In genomic region chr2:153650014-153650687, GRCm38 (mm10) we compare ENCODE assay signal across 8 mouse cellular contexts. TPM values are rescaled to one million over a fixed set of nuclear protein-coding genes. Genes with fewer than 3 reads are reported as not detected.
DNase-seq lines count a peak whose midpoint lies in the region; ATAC-seq lines count a peak whose summit lies in the region.

No protein-coding gene starts in this region.

- H3K4me1 ChIP-seq in forebrain, embryonic 14.5 days (ENCODE audit: control insufficient read depth, insufficient read depth, low read length), result peaks cover 4% of the 10 kb centered on the region; the same call in 1 of the 2 replicates
- H3K4me1 ChIP-seq in kidney, embryonic 15.5 days, result peaks cover 22% of the 10 kb centered on the region
- H3K4me1 ChIP-seq in stomach, embryonic 16.5 days (ENCODE audit: control insufficient read depth, insufficient read depth, low read length), result peaks cover 8% of the 10 kb centered on the region; the same call in 1 of the 2 replicates

- no peaks in the 10 kb centered on the region for H3K27me3 ChIP-seq in forebrain, embryonic 14.5 days (replicated peaks; ENCODE audit: control insufficient read depth, insufficient read depth, low read length)
- H3K27me3 ChIP-seq in kidney, embryonic 15.5 days, result no peaks in the 10 kb centered on the region
- no peaks in the 10 kb centered on the region for H3K27me3 ChIP-seq in stomach, embryonic 16.5 days (ENCODE audit: control insufficient read depth, insufficient read depth, low read length)

- WGBS in forebrain, embryonic 14.5 days, result under 1% methylated on average over 28 of the region's 28 CpGs
- WGBS in kidney, embryonic 15.5 days, result 3% methylated on average over 28 of the region's 28 CpGs
- 3% methylated on average over 28 of the region's 28 CpGs for WGBS in stomach, embryonic 16.5 days

- H3K36me3 ChIP-seq in forebrain, embryonic 14.5 days (ENCODE audit: control insufficient read depth, insufficient read depth, low read length), result no peaks in the 10 kb centered on the region
- H3K36me3 ChIP-seq in kidney, embryonic 15.5 days, result no peaks in the 10 kb centered on the region
- H3K36me3 ChIP-seq in stomach, embryonic 16.5 days (ENCODE audit: control insufficient read depth, insufficient read depth, low read length), result no peaks in the 10 kb centered on the region

- peak overlapping the region; percentile 76 for H3K4me3 ChIP-seq in forebrain, embryonic 14.5 days (ENCODE audit: low read depth, low read length)
- H3K4me3 ChIP-seq in kidney, embryonic 15.5 days (replicated peaks), result peak overlapping the region; percentile 84
- peak overlapping the region; percentile 79 for H3K4me3 ChIP-seq in stomach, embryonic 16.5 days (replicated peaks; ENCODE audit: low read length)

- DNase-seq in adrenal gland, adult 8-10 months, result peak; percentile 6
- DNase-seq in adrenal gland, postnatal 4 days (ENCODE audit: low spot score in 2 of 2), result no peak
- peak; percentile 51 for DNase-seq in R1 (ENCODE audit: low read depth, low spot score)
- no peak for DNase-seq in forebrain, embryonic 14.5 days (ENCODE audit: low spot score)
- peak; percentile 44 for DNase-seq in lung, postnatal 36 days
- DNase-seq in left cerebral cortex, adult 18-20 months (ENCODE audit: low spot score in 2 of 2), result no peak

- no peaks in the 10 kb centered on the region for H3K9me3 ChIP-seq in forebrain, embryonic 14.5 days (replicated peaks; ENCODE audit: control insufficient read depth, low read length)
- no peaks in the 10 kb centered on the region for H3K9me3 ChIP-seq in kidney, embryonic 15.5 days (replicated peaks)
- no peaks in the 10 kb centered on the region for H3K9me3 ChIP-seq in stomach, embryonic 16.5 days (replicated peaks; ENCODE audit: control insufficient read depth, low read length)

- H3K27ac ChIP-seq in forebrain, embryonic 14.5 days (ENCODE audit: low read depth, low read length), result no peak overlapping the region
- 0 out of 2 replicates have a peak overlapping the region, but pooled peaks have one; percentile 51 for H3K27ac ChIP-seq in kidney, embryonic 15.5 days
- no peak overlapping the region for H3K27ac ChIP-seq in stomach, embryonic 16.5 days (ENCODE audit: low read length)

- peak overlapping the region; percentile 85 for H3K9ac ChIP-seq in forebrain, embryonic 14.5 days (ENCODE audit: low read length)
- H3K9ac ChIP-seq in kidney, embryonic 15.5 days, result peak overlapping the region; percentile 74
- H3K9ac ChIP-seq in stomach, embryonic 16.5 days (ENCODE audit: low read length), result peak overlapping the region; percentile 89

- peak; percentile 14; the same call in 1 of the 2 replicates for ATAC-seq in forebrain, embryonic 14.5 days
- ATAC-seq in kidney, embryonic 15.5 days (replicated peaks; ENCODE audit: low FRiP score), result peak; percentile 47
- peak; percentile 59 for ATAC-seq in stomach, embryonic 16.5 days (ENCODE audit: insufficient read depth, low FRiP score)

- H3K4me2 ChIP-seq in forebrain, embryonic 14.5 days (ENCODE audit: low read length), result peak overlapping the region; percentile 96
- H3K4me2 ChIP-seq in kidney, embryonic 15.5 days, result peak overlapping the region; percentile 96
- H3K4me2 ChIP-seq in stomach, embryonic 16.5 days (ENCODE audit: low read depth, low read length), result peak overlapping the region; percentile 93

RNA-seq across cellular contexts. Expression of gene Dnmt3b, which starts 0.9 kb away (rescaled TPM):
- 1 to 10 TPM; 2.1 to 3.9 (median 2.8) TPM for total RNA-seq in adrenal gland, adult 8-10 months (2022)
- total RNA-seq in adrenal gland, postnatal 4 days (2021), result 1 to 10 TPM; 6.7 to 8.2 TPM
- 3.2 and 3.5 TPM in 2 replicates for polyA plus RNA-seq in forebrain, embryonic 14.5 days (2014; fragmentation: Nextera tagmentation; extraction: Ambion mirVana)
- 15.7 and 16.5 TPM in 2 replicates for polyA plus RNA-seq in kidney, embryonic 15.5 days (2015; fragmentation: Nextera tagmentation; extraction: Ambion mirVana)
- polyA plus RNA-seq in stomach, embryonic 16.5 days (2015; fragmentation: Nextera tagmentation; extraction: Ambion mirVana), result 6.5 and 7.0 TPM in 2 replicates
- total RNA-seq in left cerebral cortex, adult 18-20 months (2021), result under 1 TPM; 0.47 to 0.58 TPM

RNA-seq across cellular contexts. Expression of gene Commd7, which starts 17.6 kb away (rescaled TPM):
- 10 to 100 TPM; 39.0 to 48.0 (median 45.0) TPM for total RNA-seq in adrenal gland, adult 8-10 months (2022)
- 10 to 100 TPM; 44.2 to 45.8 TPM for total RNA-seq in adrenal gland, postnatal 4 days (2021)
- 86.9 and 95.9 TPM in 2 replicates for polyA plus RNA-seq in forebrain, embryonic 14.5 days (2014; fragmentation: Nextera tagmentation; extraction: Ambion mirVana)
- polyA plus RNA-seq in kidney, embryonic 15.5 days (2015; fragmentation: Nextera tagmentation; extraction: Ambion mirVana), result 75.2 and 78.8 TPM in 2 replicates
- polyA plus RNA-seq in stomach, embryonic 16.5 days (2015; fragmentation: Nextera tagmentation; extraction: Ambion mirVana), result 72.0 and 75.0 TPM in 2 replicates
- total RNA-seq in left cerebral cortex, adult 18-20 months (2021), result 10 to 100 TPM; 28.7 to 30.3 TPM

RNA-seq across cellular contexts. Expression of gene Dnmt3c, which starts 46.3 kb away (rescaled TPM):
- total RNA-seq in adrenal gland, adult 8-10 months (2022), result not detected
- total RNA-seq in adrenal gland, postnatal 4 days (2021), result not detected
- polyA plus RNA-seq in forebrain, embryonic 14.5 days (2014; fragmentation: Nextera tagmentation; extraction: Ambion mirVana), result 0.08 and 0.16 TPM in 2 replicates
- polyA plus RNA-seq in kidney, embryonic 15.5 days (2015; fragmentation: Nextera tagmentation; extraction: Ambion mirVana), result not detected in 2 replicates
- 0.06 TPM in 1 of 2 replicates, not detected in the other for polyA plus RNA-seq in stomach, embryonic 16.5 days (2015; fragmentation: Nextera tagmentation; extraction: Ambion mirVana)
- not detected for total RNA-seq in left cerebral cortex, adult 18-20 months (2021)

Comparison
In these comparisons a context has a peak if more than half of its experiments do, and no peak if none do; other contexts are left out.
1. DNase-seq: peak in adrenal gland, adult 8-10 months (single experiment), R1 (single experiment) and lung, postnatal 36 days (single experiment); none in adrenal gland, postnatal 4 days (0 of 2), forebrain, embryonic 14.5 days (single experiment) and left cerebral cortex, adult 18-20 months (0 of 2).
2. Peak in every context shown above with its lines, with median percentiles within 50 percentile points of each other: ATAC-seq, H3K4me2 ChIP-seq, H3K4me3 ChIP-seq and H3K9ac ChIP-seq.